Mouse (Mus musculus): ENCODE measurements around the gene Nxf1. TPM values are rescaled to one million over a fixed set of nuclear protein-coding genes. Genes with fewer than 3 reads are reported as not detected.

The Nxf1 gene
- total and polyA plus RNA-seq, 3 experiments: 66.5 to 136 (median 101) TPM

DNA sequence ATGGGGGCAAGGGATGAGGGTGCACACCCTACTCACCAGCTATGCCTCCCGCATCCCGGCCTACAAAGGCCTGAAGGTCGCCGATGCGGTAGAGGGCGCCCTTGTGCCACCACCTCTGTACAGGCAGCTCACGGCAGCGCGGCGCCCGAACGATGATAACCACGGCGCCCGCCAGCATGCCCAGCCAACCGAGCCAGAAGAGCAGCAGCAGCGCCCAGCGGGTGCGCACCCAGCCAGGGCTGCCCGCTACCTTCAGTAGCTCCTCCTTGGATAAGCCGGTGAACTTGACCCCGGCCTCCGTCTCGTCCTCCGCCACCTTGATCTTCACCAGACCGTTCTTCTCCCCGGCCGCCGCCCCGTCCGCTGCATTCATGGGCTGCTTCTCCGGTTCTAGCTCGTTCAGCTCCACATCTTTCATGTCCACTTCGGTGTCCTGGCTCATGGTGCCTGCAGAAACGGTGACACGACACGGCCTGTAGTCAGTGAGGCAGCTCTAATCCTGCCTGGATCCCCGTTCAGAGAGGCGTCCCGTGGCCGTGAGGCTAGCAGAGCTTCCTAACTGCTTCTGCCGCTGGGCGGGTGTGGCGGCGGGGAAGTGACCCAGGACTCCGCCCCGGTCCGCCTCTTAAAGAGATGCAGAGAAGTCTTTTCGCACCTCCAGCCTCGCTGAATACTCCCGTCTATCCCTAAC is 43.4 kb upstream of the Nxf1 start:
- Histone ChIP-seq H3K9ac (ENCODE audit: insufficient read depth, low read depth) (peak overlapping the region; percentile 96), H3K4me2 (ENCODE audit: insufficient read depth, low read depth, poor library complexity, severe bottlenecking) (peak overlapping the region; percentile 85), H3K36me3 (replicated peaks in 1 of 2; ENCODE audit: control insufficient read depth in 1 of 2, insufficient read depth in 1 of 2, low read length in 1 of 2) (peaks cover 31 to 43% of the 10 kb centered on the region in 2 experiments), H3K9me3 (replicated peaks; ENCODE audit: low read length) (no peaks in the 10 kb centered on the region), H3K27me3 (replicated peaks) (no peaks in the 10 kb centered on the region), H3K79me2 (replicated peaks; ENCODE audit: control insufficient read depth, extremely low read depth, insufficient read depth, poor library complexity, severe bottlenecking) (peaks cover 33% of the 10 kb centered on the region), H3K27ac (ENCODE audit: insufficient read depth, low read depth) (peak overlapping the region; percentile 96), H3K4me1 (ENCODE audit: control insufficient read depth in 1 of 2, insufficient read depth in 2 of 2) (peaks cover 0 to 62% of the 10 kb centered on the region in 2 experiments; a peak in 2 of 4 replicates), H3K4me3 (replicated peaks in 1 of 3; ENCODE audit: low read depth in 2 of 3, low read length in 2 of 3, poor library complexity in 1 of 3) (peak overlapping the region; percentile 73 to 99 (median 89))
- TF ChIP-seq ZC3H11A (IDR thresholded peaks at IDR 0.05; ENCODE audit: low read depth, low read length) (no peak), NRF1 (IDR thresholded peaks at IDR 0.05; ENCODE audit: low read depth, low read length) (peak; percentile 24; the same call in 1 of the 2 replicates), NELFE (IDR thresholded peaks at IDR 0.05; ENCODE audit: low read depth, low read length) (peak; percentile 97), USF2 (conservative IDR thresholded peaks at IDR 0.05; ENCODE audit: low read depth, low read length) (no peak), CHD1 (IDR thresholded peaks at IDR 0.05; ENCODE audit: low read depth, low read length) (peak; percentile 80), MYC (IDR thresholded peaks at IDR 0.05; ENCODE audit: low read depth, low read length) (peak; percentile 17; the same call in 1 of the 2 replicates), POLR2AphosphoS2 (IDR thresholded peaks at IDR 0.05; ENCODE audit: low read depth, low read length) (peak; percentile 89), MEF2A (IDR thresholded peaks at IDR 0.05; ENCODE audit: borderline replicate concordance, low read depth, low read length) (peak; percentile 52; the same call in 1 of the 2 replicates), MAFK (IDR thresholded peaks at IDR 0.05; ENCODE audit: insufficient replicate concordance, low read length) (no peak), UBTF (IDR thresholded peaks at IDR 0.05; ENCODE audit: low read depth, low read length) (0 out of 2 replicates have a peak, but pooled peaks have one; percentile 34), E2F4 (IDR thresholded peaks at IDR 0.05; ENCODE audit: insufficient replicate concordance, low read depth, low read length) (no peak), SIN3A (IDR thresholded peaks at IDR 0.05; ENCODE audit: low read length) (peak; percentile 73), ELF1 (IDR thresholded peaks at IDR 0.05; ENCODE audit: low read depth, low read length) (peak; percentile 47), POLR2A (IDR thresholded peaks at IDR 0.05; ENCODE audit: low read depth, low read length) (peak; percentile 98), PAX5 (IDR thresholded peaks at IDR 0.05; ENCODE audit: low read length) (no peak), ZKSCAN1 (IDR thresholded peaks at IDR 0.05; ENCODE audit: borderline replicate concordance, low read depth, low read length) (no peak), EP300 (IDR thresholded peaks at IDR 0.05; ENCODE audit: low read length) (no peak), CTCF (conservative IDR thresholded peaks at IDR 0.05 in 1 of 2, IDR thresholded peaks at IDR 0.05 in 1 of 2; ENCODE audit: low read depth in 2 of 2, low read length in 2 of 2) (peak in 1 of 2 experiments; percentile 82; a peak in 2 of 4 replicates), CHD2 (IDR thresholded peaks at IDR 0.05; ENCODE audit: low read length) (no peak), GABPA (IDR thresholded peaks at IDR 0.05; ENCODE audit: insufficient replicate concordance, low read depth, low read length) (no peak), HCFC1 (IDR thresholded peaks at IDR 0.05; ENCODE audit: low read depth, low read length) (peak; percentile 13), ETS1 (conservative IDR thresholded peaks at IDR 0.05; ENCODE audit: low read depth, low read length) (no peak), ZNF384 (IDR thresholded peaks at IDR 0.05; ENCODE audit: low read depth, low read length) (0 out of 2 replicates have a peak, but pooled peaks have one; percentile 59), KAT2A (IDR thresholded peaks at IDR 0.05; ENCODE audit: insufficient replicate concordance, low read length) (0 out of 2 replicates have a peak, but pooled peaks have one; percentile 16), TBP (conservative IDR thresholded peaks at IDR 0.05; ENCODE audit: low read depth, low read length) (peak; percentile 91), MXI1 (IDR thresholded peaks at IDR 0.05; ENCODE audit: low read depth, low read length) (peak; percentile 87), IRF4 (IDR thresholded peaks at IDR 0.05; ENCODE audit: low read depth, low read length) (peak; percentile 49), MAX (IDR thresholded peaks at IDR 0.05; ENCODE audit: low read length) (peak; percentile 53; the same call in 1 of the 2 replicates), JUN (IDR thresholded peaks at IDR 0.05; ENCODE audit: insufficient read depth, low read depth, low read length) (no peak), ZMIZ1 (IDR thresholded peaks at IDR 0.05; ENCODE audit: low read depth, low read length) (peak; percentile 97), RCOR1 (conservative IDR thresholded peaks at IDR 0.05; ENCODE audit: low read depth, low read length) (no peak), SMC3 (IDR thresholded peaks at IDR 0.05; ENCODE audit: low read depth, low read length) (peak; percentile 14; the same call in 1 of the 2 replicates), TCF12 (IDR thresholded peaks at IDR 0.05; ENCODE audit: low read depth, low read length) (peak; percentile 58), MAZ (IDR thresholded peaks at IDR 0.05; ENCODE audit: low read depth, low read length) (peak; percentile 72; the same call in 1 of the 2 replicates), RAD21 (IDR thresholded peaks at IDR 0.05; ENCODE audit: low read depth, low read length) (peak; percentile 25), USF1 (IDR thresholded peaks at IDR 0.05; ENCODE audit: low read depth, low read length) (no peak), JUND (conservative IDR thresholded peaks at IDR 0.05; ENCODE audit: low read depth, low read length) (no peak), BHLHE40 (IDR thresholded peaks at IDR 0.05; ENCODE audit: low read depth, low read length) (peak; percentile 15; the same call in 1 of the 2 replicates)
- dilution Hi-C loops (cut with MboI; ENCODE audit: extremely low pct_ligation_motif_present, extremely low pct_unique_long_range_greater_than_20kb, low sequenced_read_pairs): no loop called here
- in situ Hi-C loops (cut with MboI; ENCODE audit: low pct_ligation_motif_present, low pct_unique_long_range_greater_than_20kb, low sequenced_read_pairs): no loop called here
- peak; percentile 88 for DNase-seq (ENCODE audit: extremely low read depth)

Measured in CH12.LX (cell line).